Mouse (Mus musculus): ENCODE results near the gene Gm45140. TPM values are rescaled to one million over a fixed set of nuclear protein-coding genes. Genes with fewer than 3 reads are reported as not detected.

Gene Gm45140
- polyA plus RNA-seq, 1 experiment from 2014 or later, result 3.9 TPM

GRCm38 (mm10) chr6:87746059-87746458 is 89.5 kb downstream of the Gm45140 start:
- 63% methylated on average over 3 of the region's 3 CpGs for WGBS
- H3K27ac ChIP-seq, result no peak overlapping the region
- H3K4me2 ChIP-seq, result no peak overlapping the region
- no peak overlapping the region for H3K4me3 ChIP-seq
- no peaks in the 10 kb centered on the region for H3K36me3 ChIP-seq
- H3K9ac ChIP-seq, result no peak overlapping the region
- no peak for ATAC-seq (ENCODE audit: insufficient number of reproducible peaks, insufficient read depth, low FRiP score, low TSS enrichment, low read depth)
- H3K9me3 ChIP-seq, result no peaks in the 10 kb centered on the region
- H3K4me1 ChIP-seq, result peaks cover 13% of the 10 kb centered on the region
- no peaks in the 10 kb centered on the region for H3K27me3 ChIP-seq

- H3K27ac ChIP-seq, result no peak overlapping the region
- no peak overlapping the region for H3K9ac ChIP-seq
- peaks cover 13% of the 10 kb centered on the region for H3K4me1 ChIP-seq
- 55% methylated on average over 1 of the region's 1 CpGs for WGBS
- H3K4me3 ChIP-seq, result no peak overlapping the region
- H3K27me3 ChIP-seq, result no peaks in the 10 kb centered on the region
- H3K9me3 ChIP-seq, result no peaks in the 10 kb centered on the region
- no peaks in the 10 kb centered on the region for H3K36me3 ChIP-seq
- no peak overlapping the region for H3K4me2 ChIP-seq
- ATAC-seq (ENCODE audit: insufficient number of reproducible peaks, insufficient read depth, low FRiP score, low TSS enrichment, low read depth), result no peak
These were observed 90.3 kb downstream of the Gm45140 start for GRCm38 (mm10) chr6:87745301-87745700.

GRCm38 (mm10) chr6:87744632-87745031 is 91.0 kb downstream of the Gm45140 start:
- Histone ChIP-seq H3K9ac (no peak overlapping the region), H3K27ac (no peak overlapping the region), H3K9me3 (no peaks in the 10 kb centered on the region), H3K27me3 (no peaks in the 10 kb centered on the region), H3K4me3 (no peak overlapping the region), H3K4me2 (no peak overlapping the region), H3K4me1 (peaks cover 13% of the 10 kb centered on the region), H3K36me3 (no peaks in the 10 kb centered on the region)
- ATAC-seq (ENCODE audit: insufficient number of reproducible peaks, insufficient read depth, low FRiP score, low TSS enrichment, low read depth), result no peak
- WGBS, result 85% methylated on average over 3 of the region's 3 CpGs

GRCm38 (mm10) chr6:87743281-87743680 is 92.3 kb downstream of the Gm45140 start:
- Histone ChIP-seq H3K27ac (no peak overlapping the region), H3K4me2 (no peak overlapping the region), H3K27me3 (no peaks in the 10 kb centered on the region), H3K36me3 (no peaks in the 10 kb centered on the region), H3K4me3 (no peak overlapping the region), H3K9ac (no peak overlapping the region), H3K9me3 (no peaks in the 10 kb centered on the region), H3K4me1 (peaks cover 13% of the 10 kb centered on the region)
- no peak for ATAC-seq (ENCODE audit: insufficient number of reproducible peaks, insufficient read depth, low FRiP score, low TSS enrichment, low read depth)
- WGBS, result 75% methylated on average over 5 of the region's 5 CpGs

DNA sequence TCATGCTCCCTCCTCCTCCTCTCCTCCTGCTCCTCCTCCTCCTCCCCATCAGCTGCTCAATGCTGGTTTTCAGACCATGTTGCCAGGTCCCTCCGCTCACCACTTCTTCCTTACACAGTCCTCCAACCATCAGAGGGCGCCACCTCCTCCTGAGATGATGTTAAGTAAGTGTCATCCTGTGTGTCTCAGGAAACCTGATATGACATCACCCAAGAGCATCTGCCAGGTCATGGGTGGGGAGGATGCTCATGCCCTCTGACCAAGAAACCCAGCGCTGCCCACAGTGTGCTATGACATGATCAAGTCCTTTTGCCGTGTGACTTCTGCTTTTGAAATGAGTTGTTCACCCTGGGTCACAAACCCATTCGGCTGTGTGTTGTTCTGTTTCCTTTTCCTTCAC is 92.8 kb downstream of the Gm45140 start:
- H3K9me3 ChIP-seq, result no peaks in the 10 kb centered on the region
- H3K9ac ChIP-seq, result no peak overlapping the region
- H3K27me3 ChIP-seq, result no peaks in the 10 kb centered on the region
- no peak overlapping the region for H3K4me3 ChIP-seq
- H3K27ac ChIP-seq, result no peak overlapping the region
- no peak for ATAC-seq (ENCODE audit: insufficient number of reproducible peaks, insufficient read depth, low FRiP score, low TSS enrichment, low read depth)
- H3K4me2 ChIP-seq, result no peak overlapping the region
- 86% methylated on average over 5 of the region's 5 CpGs for WGBS
- no peaks in the 10 kb centered on the region for H3K36me3 ChIP-seq
- H3K4me1 ChIP-seq, result peaks cover 13% of the 10 kb centered on the region

- ATAC-seq (ENCODE audit: insufficient number of reproducible peaks, insufficient read depth, low FRiP score, low TSS enrichment, low read depth), result no peak
- Histone ChIP-seq H3K36me3 (no peaks in the 10 kb centered on the region), H3K27ac (no peak overlapping the region), H3K4me3 (no peak overlapping the region), H3K9me3 (no peaks in the 10 kb centered on the region), H3K4me2 (no peak overlapping the region), H3K4me1 (peaks cover 8% of the 10 kb centered on the region), H3K9ac (no peak overlapping the region), H3K27me3 (no peaks in the 10 kb centered on the region)
- 85% methylated on average over 8 of the region's 8 CpGs for WGBS
These were observed 93.6 kb downstream of the Gm45140 start for GRCm38 (mm10) chr6:87741978-87742377.

- no peaks in the 10 kb centered on the region for H3K4me1 ChIP-seq
- ATAC-seq (ENCODE audit: insufficient number of reproducible peaks, insufficient read depth, low FRiP score, low TSS enrichment, low read depth), result no peak
- H3K9me3 ChIP-seq, result no peaks in the 10 kb centered on the region
- no peaks in the 10 kb centered on the region for H3K36me3 ChIP-seq
- H3K4me3 ChIP-seq, result no peak overlapping the region
- H3K9ac ChIP-seq, result no peak overlapping the region
- no peak overlapping the region for H3K27ac ChIP-seq
- no peak overlapping the region for H3K4me2 ChIP-seq
- H3K27me3 ChIP-seq, result peaks cover 6% of the 10 kb centered on the region
These were observed 95.1 kb downstream of the Gm45140 start for GRCm38 (mm10) chr6:87740496-87740895.

- H3K27ac ChIP-seq, result no peak overlapping the region
- WGBS, result 56% methylated on average over 6 of the region's 6 CpGs
- no peak for ATAC-seq (ENCODE audit: insufficient number of reproducible peaks, insufficient read depth, low FRiP score, low TSS enrichment, low read depth)
These were observed 95.7 kb downstream of the Gm45140 start for GRCm38 (mm10) chr6:87739898-87740297.

More at GRCm38 (mm10) chr6:87739898-87740297, 95.7 kb downstream of the Gm45140 start:
- Histone ChIP-seq H3K27me3 (peaks cover 12% of the 10 kb centered on the region), H3K4me3 (no peak overlapping the region), H3K9ac (no peak overlapping the region), H3K4me2 (no peak overlapping the region), H3K36me3 (no peaks in the 10 kb centered on the region), H3K4me1 (no peaks in the 10 kb centered on the region), H3K9me3 (no peaks in the 10 kb centered on the region)

Other genes with a start within 250 kb of the Gm45140 start
- gene Prokr1, start 245.1 kb downstream of the Gm45140 start, polyA plus RNA-seq (2015; fragmentation: Nextera tagmentation; extraction: Ambion mirVana), result 3.6 and 3.9 TPM in 2 replicates
- gene Aplf, start 163.6 kb downstream of the Gm45140 start, polyA plus RNA-seq (2015; fragmentation: Nextera tagmentation; extraction: Ambion mirVana), result 14.9 and 15.2 TPM in 2 replicates
- 1.5 and 2.2 TPM in 2 replicates for gene Efcc1, start 104.9 kb downstream of the Gm45140 start, polyA plus RNA-seq (2015; fragmentation: Nextera tagmentation; extraction: Ambion mirVana)
- 1.8 and 2.5 TPM in 2 replicates for gene Gp9, start 57.7 kb downstream of the Gm45140 start, polyA plus RNA-seq (2015; fragmentation: Nextera tagmentation; extraction: Ambion mirVana)
- 8.3 and 10.0 TPM in 2 replicates for gene Rab43, start 23.6 kb downstream of the Gm45140 start, polyA plus RNA-seq (2015; fragmentation: Nextera tagmentation; extraction: Ambion mirVana)
- gene Isy1, start 3.0 kb upstream of the Gm45140 start, polyA plus RNA-seq (2015; fragmentation: Nextera tagmentation; extraction: Ambion mirVana), result 51.5 and 58.6 TPM in 2 replicates
- 1,121 and 1,158 TPM in 2 replicates for gene Cnbp, start 15.3 kb upstream of the Gm45140 start, polyA plus RNA-seq (2015; fragmentation: Nextera tagmentation; extraction: Ambion mirVana)
- gene Copg1, start 52.0 kb upstream of the Gm45140 start, polyA plus RNA-seq (2015; fragmentation: Nextera tagmentation; extraction: Ambion mirVana), result 162 and 176 TPM in 2 replicates
- gene Hmces, start 78.1 kb upstream of the Gm45140 start, polyA plus RNA-seq (2015; fragmentation: Nextera tagmentation; extraction: Ambion mirVana), result 64.6 and 66.1 TPM in 2 replicates
- 27.3 and 33.0 TPM in 2 replicates for gene H1fx, start 145.8 kb upstream of the Gm45140 start, polyA plus RNA-seq (2015; fragmentation: Nextera tagmentation; extraction: Ambion mirVana)
- gene Rab7, start 209.5 kb upstream of the Gm45140 start, polyA plus RNA-seq (2015; fragmentation: Nextera tagmentation; extraction: Ambion mirVana), result 185 and 195 TPM in 2 replicates
- gene Rpn1, start 248.7 kb upstream of the Gm45140 start, polyA plus RNA-seq (2015; fragmentation: Nextera tagmentation; extraction: Ambion mirVana), result 342 and 345 TPM in 2 replicates

All from embryonic facial prominence, embryonic 13.5 days (tissue).